Mouse (Mus musculus): ENCODE data around the gene Gfpt1.

GRCm38 (mm10) chr6:87004099-87004498, 38.5 kb upstream of the Gfpt1 start:
- TF ChIP-seq CTCF (IDR thresholded peaks at IDR 0.05; ENCODE audit: control insufficient read depth, insufficient read depth, low read length) (no peak), POLR2A (IDR thresholded peaks at IDR 0.05; ENCODE audit: borderline replicate concordance, control insufficient read depth, low read depth, low read length) (no peak)

Data from bone marrow, adult 2 months (tissue).